8 mouse cellular contexts compared by ENCODE assay signal in genomic region chr7:119184341-119185143, GRCm38 (mm10). TPM values are rescaled to one million over a fixed set of nuclear protein-coding genes. Genes with fewer than 3 reads are reported as not detected.
DNase-seq lines count a peak whose midpoint lies in the region; ATAC-seq lines count a peak whose summit lies in the region.

TSS of gene Gpr139 (minus strand) at chr7:119184603.

- peak; percentile 84 for ATAC-seq in embryonic facial prominence, embryonic 12.5 days (ENCODE audit: insufficient number of reproducible peaks, insufficient read depth, low FRiP score, low TSS enrichment)
- peak; percentile 78 for ATAC-seq in intestine, embryonic 15.5 days
- 0 out of 2 replicates have a peak, but pooled peaks have one; percentile 26 for ATAC-seq in liver, embryonic 13.5 days (ENCODE audit: low read depth)

- peaks cover 6% of the 10 kb centered on the region; the same call in 1 of the 2 replicates for H3K4me1 ChIP-seq in embryonic facial prominence, embryonic 12.5 days
- peaks cover 8% of the 10 kb centered on the region; the same call in 1 of the 2 replicates for H3K4me1 ChIP-seq in intestine, embryonic 15.5 days (replicated peaks)
- H3K4me1 ChIP-seq in liver, embryonic 13.5 days (replicated peaks): no peaks in the 10 kb centered on the region

- peak within 1 kb of the TSS; percentile 48 for H3K4me3 ChIP-seq in embryonic facial prominence, embryonic 12.5 days
- H3K4me3 ChIP-seq in intestine, embryonic 15.5 days (replicated peaks): peak within 1 kb of the TSS; percentile 40
- H3K4me3 ChIP-seq in liver, embryonic 13.5 days (replicated peaks): peak within 1 kb of the TSS; percentile 16; the same call in 1 of the 2 replicates

- WGBS in embryonic facial prominence, embryonic 12.5 days: under 1% methylated on average over 47 of the region's 47 CpGs
- 1% methylated on average over 47 of the region's 47 CpGs for WGBS in intestine, embryonic 15.5 days
- WGBS in liver, embryonic 13.5 days (ENCODE audit: insufficient replicate concordance): 2% methylated on average over 46 of the region's 47 CpGs

- peak within 1 kb of the TSS; percentile 92 for H3K4me2 ChIP-seq in embryonic facial prominence, embryonic 12.5 days (replicated peaks)
- H3K4me2 ChIP-seq in intestine, embryonic 15.5 days (replicated peaks): peak within 1 kb of the TSS; percentile 74
- H3K4me2 ChIP-seq in liver, embryonic 13.5 days: peak within 1 kb of the TSS; percentile 46

- H3K9me3 ChIP-seq in embryonic facial prominence, embryonic 12.5 days: no peaks in the 10 kb centered on the region
- no peaks in the 10 kb centered on the region for H3K9me3 ChIP-seq in intestine, embryonic 15.5 days
- no peaks in the 10 kb centered on the region for H3K9me3 ChIP-seq in liver, embryonic 13.5 days (replicated peaks)

- H3K27me3 ChIP-seq in embryonic facial prominence, embryonic 12.5 days: peaks cover 47% of the 10 kb centered on the region
- peaks cover 36% of the 10 kb centered on the region for H3K27me3 ChIP-seq in intestine, embryonic 15.5 days (replicated peaks)
- H3K27me3 ChIP-seq in liver, embryonic 13.5 days: peaks cover 50% of the 10 kb centered on the region

- no peak within 1 kb of the TSS for H3K27ac ChIP-seq in embryonic facial prominence, embryonic 12.5 days
- no peak within 1 kb of the TSS for H3K27ac ChIP-seq in intestine, embryonic 15.5 days
- H3K27ac ChIP-seq in liver, embryonic 13.5 days: no peak within 1 kb of the TSS

- DNase-seq in kidney, postnatal 4 days: peak; percentile 24 to 27
- DNase-seq in kidney, postnatal 36 days: no peak
- DNase-seq in liver, embryonic 13.5 days: no peak
- DNase-seq in right cerebral cortex, postnatal 4 days: peak; percentile 80
- DNase-seq in spleen, adult 18-20 months: no peak
- DNase-seq in heart, adult 9 months (ENCODE audit: low spot score in 2 of 2): no peak

- H3K9ac ChIP-seq in embryonic facial prominence, embryonic 12.5 days: peak within 1 kb of the TSS; percentile 47
- H3K9ac ChIP-seq in intestine, embryonic 15.5 days: no peak within 1 kb of the TSS
- no peak within 1 kb of the TSS for H3K9ac ChIP-seq in liver, embryonic 13.5 days

- H3K36me3 ChIP-seq in embryonic facial prominence, embryonic 12.5 days: no peaks in the 10 kb centered on the region
- H3K36me3 ChIP-seq in intestine, embryonic 15.5 days: no peaks in the 10 kb centered on the region
- H3K36me3 ChIP-seq in liver, embryonic 13.5 days: no peaks in the 10 kb centered on the region

RNA-seq across cellular contexts. Expression of gene Gpr139, which starts in this region (rescaled TPM):
- polyA plus RNA-seq in embryonic facial prominence, embryonic 12.5 days (2016; fragmentation: Nextera tagmentation; extraction: Ambion mirVana): 0.06 and 0.13 TPM in 2 replicates
- polyA plus RNA-seq in intestine, embryonic 15.5 days (2015; fragmentation: Nextera tagmentation; extraction: Ambion mirVana): 0.05 TPM in 1 of 2 replicates, not detected in the other
- not detected in 2 replicates for polyA plus RNA-seq in liver, embryonic 13.5 days (2015; fragmentation: Nextera tagmentation; extraction: Ambion mirVana)

Comparison
In these comparisons a context has a peak if more than half of its experiments do, and no peak if none do; other contexts are left out.
1. DNase-seq: peak in kidney, postnatal 4 days (2 of 2) and right cerebral cortex, postnatal 4 days (single experiment); none in kidney, postnatal 36 days (0 of 2), liver, embryonic 13.5 days (single experiment), spleen, adult 18-20 months (0 of 2) and heart, adult 9 months (0 of 2).
2. Peak in ATAC-seq, H3K4me3 ChIP-seq, H3K9ac ChIP-seq and H3K4me2 ChIP-seq in embryonic facial prominence, embryonic 12.5 days; RNA of the gene not detected or under 1 TPM.
3. Peak in ATAC-seq, H3K4me3 ChIP-seq and H3K4me2 ChIP-seq in intestine, embryonic 15.5 days; RNA of the gene not detected or under 1 TPM.
4. Peak in ATAC-seq, H3K4me3 ChIP-seq and H3K4me2 ChIP-seq in liver, embryonic 13.5 days; RNA of the gene not detected or under 1 TPM.
5. ATAC-seq: peak in every context shown above with its lines; median percentile 84 in embryonic facial prominence, embryonic 12.5 days; 78 in intestine, embryonic 15.5 days; 26 in liver, embryonic 13.5 days.
6. Peak in every context shown above with its lines, with median percentiles within 50 percentile points of each other: H3K4me2 ChIP-seq and H3K4me3 ChIP-seq.